Mouse (Mus musculus): Measurements from ENCODE around the gene Pdzk1.

- no peak for TF ChIP-seq NRF1 (IDR thresholded peaks at IDR 0.05; ENCODE audit: insufficient read depth, low read depth, low read length, poor library complexity, severe bottlenecking)
- no peak for TF ChIP-seq CTCF (IDR thresholded peaks at IDR 0.05 in 2 of 3, conservative IDR thresholded peaks at IDR 0.05 in 1 of 3; ENCODE audit: control insufficient read depth in 1 of 3, insufficient read depth in 1 of 3, low read depth in 2 of 3, low read length in 3 of 3, poor library complexity in 1 of 3, severe bottlenecking in 1 of 3)
- TF ChIP-seq ELF1 (IDR thresholded peaks at IDR 0.05; ENCODE audit: low read depth, low read length), result no peak
- TF ChIP-seq RCOR1 (IDR thresholded peaks at IDR 0.05; ENCODE audit: low read depth, low read length), result peak; percentile 68
- no peak for TF ChIP-seq HCFC1 (IDR thresholded peaks at IDR 0.05; ENCODE audit: low read depth, low read length)
- TF ChIP-seq EP300 (IDR thresholded peaks at IDR 0.05; ENCODE audit: low read depth in 1 of 2, low read length in 2 of 2), result peak; percentile 73 to 78
- no peak for TF ChIP-seq NELFE (IDR thresholded peaks at IDR 0.05; ENCODE audit: low read depth, low read length)
- no peak for TF ChIP-seq ZMIZ1 (IDR thresholded peaks at IDR 0.05; ENCODE audit: low read depth, low read length)
- TF ChIP-seq POLR2A (IDR thresholded peaks at IDR 0.05; ENCODE audit: control insufficient read depth in 1 of 2, insufficient read depth in 1 of 2, low read depth in 1 of 2, low read length in 2 of 2, poor library complexity in 1 of 2), result no peak
- no peak for TF ChIP-seq ZNF384 (IDR thresholded peaks at IDR 0.05; ENCODE audit: low read depth, low read length)
- no peak for TF ChIP-seq ZKSCAN1 (IDR thresholded peaks at IDR 0.05; ENCODE audit: low read depth, low read length)
- TF ChIP-seq USF2 (IDR thresholded peaks at IDR 0.05; ENCODE audit: borderline replicate concordance in 1 of 2, insufficient read depth in 1 of 2, low read depth in 1 of 2, low read length in 2 of 2), result no peak
- no peak for TF ChIP-seq MAX (IDR thresholded peaks at IDR 0.05; ENCODE audit: low read length)
These were observed 26.9 kb upstream of the Pdzk1 start for GRCm38 (mm10) chr3:96802214-96802613.
